Mouse (Mus musculus): ENCODE measurements around the gene Rdh7.
"Not testable (repeated sequence)": the region's sequence is repeated elsewhere in the genome, so short reads cannot be mapped to it uniquely, and the experiment has no call there.

The Rdh7 gene

GRCm38 (mm10) chr10:127898218-127898617, 9.6 kb upstream of the Rdh7 start, which contains the start of gene Sdr9c7:
TSS of gene Sdr9c7 (plus strand) at chr10:127898518.
- in situ Hi-C loops (cut with MboI; ENCODE audit: unreplicated experiment in 2 of 2): no loop called here

- in situ Hi-C loops (cut with MboI; ENCODE audit: unreplicated experiment in 2 of 2): no loop called here
Measured at GRCm38 (mm10) chr10:127897506-127897905, 8.9 kb upstream of the Rdh7 start.

- in situ Hi-C loops (cut with MboI; ENCODE audit: unreplicated experiment in 2 of 2): no loop called here
Measured at GRCm38 (mm10) chr10:127896705-127897104, 8.1 kb upstream of the Rdh7 start.

- in situ Hi-C loops (cut with MboI; ENCODE audit: unreplicated experiment in 2 of 2): not testable (repeated sequence)
Measured at GRCm38 (mm10) chr10:127893163-127894022, 4.8 kb upstream of the Rdh7 start.

GRCm38 (mm10) chr10:127891481-127891880, 2.9 kb upstream of the Rdh7 start:
- in situ Hi-C loops (cut with MboI; ENCODE audit: unreplicated experiment in 2 of 2): no loop called here

DNA sequence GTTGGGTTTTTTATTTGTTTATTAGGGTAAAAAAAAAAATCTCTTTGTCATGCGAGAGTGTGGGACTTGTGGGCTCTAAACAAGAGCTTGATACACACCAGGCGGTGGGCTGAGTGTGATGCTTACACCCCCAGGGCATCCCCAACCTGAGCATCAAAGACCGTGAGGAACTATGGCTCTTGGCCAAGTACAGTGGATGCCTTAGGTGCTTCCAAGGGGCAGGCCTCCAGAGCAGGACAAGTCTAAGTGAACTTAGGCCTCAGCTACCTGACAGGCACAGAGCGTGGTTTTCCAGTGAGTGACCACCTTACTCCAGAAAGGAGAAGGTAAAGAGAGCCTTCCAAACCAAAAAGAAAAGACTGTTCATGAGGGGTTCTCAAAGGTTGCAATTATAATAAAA, 1.6 kb downstream of the Rdh7 start:
- in situ Hi-C loops (cut with MboI; ENCODE audit: unreplicated experiment in 2 of 2): no loop called here

GRCm38 (mm10) chr10:127886551-127886950, 2.1 kb downstream of the Rdh7 start:
- in situ Hi-C loops (cut with MboI; ENCODE audit: unreplicated experiment in 2 of 2): no loop called here

- in situ Hi-C loops (cut with MboI; ENCODE audit: unreplicated experiment in 2 of 2): no loop called here
Measured at GRCm38 (mm10) chr10:127881041-127881440, 7.6 kb downstream of the Rdh7 start.

- in situ Hi-C loops (cut with MboI; ENCODE audit: unreplicated experiment in 2 of 2): no loop called here
Measured at GRCm38 (mm10) chr10:127879155-127879688, 9.4 kb downstream of the Rdh7 start.

DNA sequence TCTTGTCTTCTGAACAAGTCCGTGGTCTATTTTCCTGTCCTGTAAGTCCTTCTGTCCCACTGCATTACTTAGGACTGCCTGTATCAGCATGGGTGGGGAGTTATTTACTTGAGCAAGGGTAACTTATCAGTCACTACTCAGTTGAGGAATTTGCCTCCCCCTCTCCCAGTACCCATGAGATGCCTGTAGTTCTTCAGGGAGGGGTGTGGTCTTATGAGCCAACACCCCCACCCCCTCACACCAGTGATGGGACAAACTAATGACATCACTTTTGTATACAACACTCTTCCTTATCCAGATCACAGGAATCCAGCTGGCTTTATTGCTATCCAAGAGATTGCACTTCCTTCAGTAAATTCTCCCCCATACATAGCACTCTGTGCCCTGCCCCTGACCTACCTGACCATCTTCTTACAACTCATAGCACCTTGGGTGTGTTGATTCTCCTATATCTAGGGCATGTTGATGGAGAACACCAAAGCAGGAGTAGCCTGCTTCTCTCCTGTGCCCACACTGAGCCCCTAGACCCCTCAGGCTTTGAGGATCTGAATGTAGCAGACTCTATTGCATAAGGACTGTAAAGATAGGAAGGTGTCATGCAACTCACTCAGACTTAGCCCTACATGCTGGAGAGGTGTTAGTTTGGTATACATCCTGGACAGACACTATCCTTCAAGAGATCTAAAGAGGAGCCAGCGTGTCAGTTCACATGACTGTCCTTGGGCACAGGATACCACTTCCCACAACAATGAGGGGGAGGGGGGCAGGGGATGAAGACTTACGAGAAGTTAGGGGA, 10.2 kb downstream of the Rdh7 start:
- in situ Hi-C loops (cut with MboI; ENCODE audit: unreplicated experiment in 2 of 2): no loop called here

DNA sequence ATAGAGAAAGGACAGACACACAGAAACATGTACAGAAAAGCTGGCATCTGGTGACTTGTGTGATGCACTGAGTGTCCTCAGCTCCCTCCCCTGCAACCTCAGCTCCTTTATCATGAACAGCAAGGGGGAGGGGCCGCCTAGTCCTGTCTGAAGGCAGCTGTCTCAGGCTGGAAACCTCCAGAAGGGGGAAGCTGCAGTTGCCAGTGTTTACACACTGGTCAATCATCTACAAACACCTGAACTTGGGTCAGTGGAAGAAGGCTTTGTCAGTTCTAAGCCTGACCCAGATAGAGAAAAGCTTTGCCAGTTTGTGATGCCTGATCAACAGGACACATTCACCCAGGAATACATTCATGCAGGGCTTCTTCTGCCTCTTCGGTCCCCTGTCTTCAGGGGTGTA, 10.9 kb downstream of the Rdh7 start:
- in situ Hi-C loops (cut with MboI; ENCODE audit: unreplicated experiment in 2 of 2): no loop called here

DNA sequence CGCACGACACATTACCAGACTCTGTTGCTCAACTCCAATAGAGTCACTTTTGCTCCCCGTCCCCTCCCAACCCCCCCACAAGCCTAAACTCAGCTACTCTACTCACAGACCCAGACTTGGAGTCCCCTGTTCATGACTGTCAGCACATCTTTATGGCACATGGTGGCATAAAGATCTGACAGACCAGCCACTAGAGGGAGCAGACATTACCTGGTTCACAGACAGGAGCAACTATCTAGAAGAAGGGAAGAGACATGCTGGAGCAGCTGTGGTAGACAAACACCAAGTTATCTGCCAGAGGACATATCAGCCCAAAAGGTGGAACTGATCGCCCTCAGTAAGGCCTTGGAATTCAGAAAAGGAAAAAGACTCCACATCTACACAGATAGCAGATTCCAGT, 16.1 kb downstream of the Rdh7 start:
- in situ Hi-C loops (cut with MboI; ENCODE audit: unreplicated experiment in 2 of 2): no loop called here

DNA sequence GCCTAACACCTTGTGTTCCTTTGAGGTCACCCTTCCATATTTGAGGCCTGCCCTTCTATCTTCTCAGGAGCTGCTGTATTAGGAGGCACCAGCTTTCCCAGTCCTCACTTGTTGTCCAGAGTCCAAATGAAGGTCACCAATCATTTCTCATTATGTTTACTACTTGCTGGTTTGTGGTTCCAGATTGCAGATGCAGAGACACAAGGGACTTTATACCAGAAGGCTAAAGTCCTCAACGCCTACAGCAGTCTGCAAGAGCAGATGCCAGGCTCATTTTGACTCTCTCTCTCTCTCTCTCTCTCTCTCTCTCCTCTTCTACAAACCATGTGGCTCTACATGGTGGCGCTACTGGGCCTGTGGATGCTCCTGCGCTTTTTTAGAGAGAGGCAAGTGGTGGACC, 22.4 kb downstream of the Rdh7 start, which contains the start of gene Rdh16f2:
Gene Rdh16f2, plus strand, starts transcription at position 243 of the 400 bp plus-strand sequence.
- in situ Hi-C loops (cut with MboI; ENCODE audit: unreplicated experiment in 2 of 2): no loop called here

- in situ Hi-C loops (cut with MboI; ENCODE audit: unreplicated experiment in 2 of 2): no loop called here
Measured at GRCm38 (mm10) chr10:127864931-127865330, 23.7 kb downstream of the Rdh7 start.

DNA sequence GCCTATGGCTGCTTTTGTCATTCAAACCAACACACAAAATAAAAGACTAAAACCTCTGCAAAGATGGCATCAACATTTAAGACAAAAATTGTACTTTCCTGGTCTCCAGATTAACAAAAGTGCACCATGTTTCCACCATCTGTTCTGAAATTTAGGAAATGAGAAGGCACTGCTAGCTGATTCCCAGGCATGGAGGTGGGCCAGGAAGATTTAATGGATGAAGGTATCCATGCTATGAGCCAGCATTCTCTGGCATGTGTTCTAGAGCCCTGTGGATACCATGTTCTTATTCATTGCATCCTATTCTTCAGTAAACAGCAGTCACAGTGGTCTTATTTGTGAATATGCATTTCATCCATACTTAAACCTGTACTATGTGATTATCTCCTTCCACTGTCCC, 32.2 kb downstream of the Rdh7 start:
- in situ Hi-C loops (cut with MboI; ENCODE audit: unreplicated experiment in 2 of 2): no loop called here

DNA sequence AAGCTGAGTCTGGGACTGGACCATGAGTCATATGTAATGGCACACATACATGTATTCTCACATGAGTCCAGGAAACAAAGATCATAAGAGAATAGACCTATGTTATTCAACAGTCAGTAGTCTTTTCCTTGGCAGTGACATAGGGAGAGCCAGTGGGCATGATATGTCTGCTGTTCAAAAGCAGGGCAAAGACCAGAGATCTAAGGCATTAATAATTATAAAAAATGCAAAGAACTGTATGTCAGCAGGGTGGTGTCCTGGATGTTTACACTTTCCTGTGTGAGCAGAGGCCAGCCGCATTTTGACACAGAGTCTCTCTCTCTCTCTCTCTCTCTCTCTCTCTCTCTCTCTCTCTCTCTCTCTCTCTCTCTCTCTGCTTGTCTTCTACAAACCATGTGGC, 39.0 kb downstream of the Rdh7 start, which contains the start of gene Rdh19:
Gene Rdh19, plus strand, starts transcription at position 301 of the 400 bp plus-strand sequence.
- in situ Hi-C loops (cut with MboI; ENCODE audit: unreplicated experiment in 2 of 2): no loop called here

DNA sequence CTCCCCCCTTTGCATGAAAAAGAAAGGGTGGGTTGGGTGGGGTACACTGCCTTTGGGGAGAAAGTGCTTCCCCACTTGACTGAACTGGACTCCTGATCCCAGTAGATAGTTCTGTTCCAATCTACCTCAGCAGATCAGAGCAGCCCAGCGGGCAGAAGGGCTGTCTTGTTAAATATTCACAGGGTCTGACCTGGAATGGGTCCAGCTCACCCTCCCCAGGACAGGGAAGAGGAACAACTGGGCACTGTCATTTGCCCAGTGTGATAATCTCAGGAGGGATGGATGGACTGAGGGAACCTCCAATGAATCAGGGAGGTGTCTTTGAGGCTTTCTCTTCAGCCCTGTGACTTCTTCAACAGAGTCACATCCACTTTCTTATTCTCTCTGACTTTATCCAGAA, 40.5 kb downstream of the Rdh7 start:
- in situ Hi-C loops (cut with MboI; ENCODE audit: unreplicated experiment in 2 of 2): no loop called here

- in situ Hi-C loops (cut with MboI; ENCODE audit: unreplicated experiment in 2 of 2): not testable (repeated sequence)
Measured at GRCm38 (mm10) chr10:127845945-127846344, 42.7 kb downstream of the Rdh7 start.

DNA sequence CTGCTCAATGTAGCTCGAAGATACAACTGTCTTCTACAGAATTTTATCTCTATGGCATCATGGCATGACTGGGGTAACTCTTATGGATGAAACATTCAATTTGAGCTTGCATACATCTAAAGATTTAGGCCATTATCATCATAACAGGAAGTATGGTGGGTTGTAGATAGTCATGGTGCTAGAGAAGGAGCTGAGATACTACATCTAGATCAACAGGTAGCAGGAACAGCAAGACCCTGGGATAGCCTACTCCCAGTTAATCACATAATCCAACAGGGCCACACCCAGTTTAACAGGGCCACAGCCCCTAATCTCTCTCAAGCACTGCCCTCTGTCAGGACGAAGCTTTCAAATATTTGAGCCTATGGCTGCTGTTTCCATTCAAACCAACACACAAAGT, 47.8 kb downstream of the Rdh7 start:
- in situ Hi-C loops (cut with MboI; ENCODE audit: unreplicated experiment in 2 of 2): no loop called here

DNA sequence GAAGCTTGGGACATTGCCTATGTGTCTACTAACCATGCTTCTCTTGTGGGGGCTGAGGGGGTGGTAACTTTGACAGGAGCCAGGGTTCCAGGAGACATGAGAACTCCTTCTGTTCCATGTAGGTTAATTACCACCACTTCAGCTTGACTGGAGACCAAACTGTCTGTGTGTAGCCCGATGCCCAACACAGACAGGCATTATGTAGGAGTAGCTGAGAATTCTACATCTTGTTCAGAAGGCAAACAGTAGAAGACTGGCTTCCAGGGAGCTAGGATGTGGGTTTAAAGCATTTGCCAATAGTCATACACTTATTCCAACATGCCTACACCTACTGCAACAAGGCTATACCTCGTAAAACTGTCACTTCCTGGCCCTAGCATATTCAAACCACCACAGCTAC, 50.1 kb downstream of the Rdh7 start:
- in situ Hi-C loops (cut with MboI; ENCODE audit: unreplicated experiment in 2 of 2): no loop called here

GRCm38 (mm10) chr10:127837793-127838192, 50.8 kb downstream of the Rdh7 start:
- in situ Hi-C loops (cut with MboI; ENCODE audit: unreplicated experiment in 2 of 2): not testable (repeated sequence)

Data from v-Abl transformed pro-B cells (cell line).